Mouse (Mus musculus) layer of hippocampus, adult 11-12 months (tissue): ENCODE measurements around the gene Sec11a.

Source experiments
- DNase-seq: peaks from one replicate; pipeline ENCODE4 v3.0.0; 2022; ENCODE audit warnings: low spot score

The Sec11a gene

DNA sequence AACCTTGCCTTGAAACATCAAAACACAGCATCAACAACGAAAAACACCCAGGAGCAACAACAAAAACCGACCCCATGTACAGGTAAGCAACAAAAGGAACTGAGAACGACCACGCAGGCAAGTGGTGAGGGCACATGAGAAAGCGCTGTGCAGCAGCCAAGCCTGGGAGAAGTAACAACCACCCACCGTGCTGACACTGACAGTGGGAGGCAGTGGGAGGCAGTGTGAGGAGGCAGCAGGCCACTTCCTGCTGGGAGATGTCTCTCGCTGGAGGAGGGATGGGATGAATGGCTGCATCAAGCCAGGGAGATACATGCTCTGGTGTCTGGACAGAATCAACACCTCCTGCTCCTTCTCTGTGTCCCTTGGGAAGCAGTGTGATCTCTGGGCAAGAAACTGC is 50.4 kb downstream of the Sec11a start:
- no peak for DNase-seq

DNA sequence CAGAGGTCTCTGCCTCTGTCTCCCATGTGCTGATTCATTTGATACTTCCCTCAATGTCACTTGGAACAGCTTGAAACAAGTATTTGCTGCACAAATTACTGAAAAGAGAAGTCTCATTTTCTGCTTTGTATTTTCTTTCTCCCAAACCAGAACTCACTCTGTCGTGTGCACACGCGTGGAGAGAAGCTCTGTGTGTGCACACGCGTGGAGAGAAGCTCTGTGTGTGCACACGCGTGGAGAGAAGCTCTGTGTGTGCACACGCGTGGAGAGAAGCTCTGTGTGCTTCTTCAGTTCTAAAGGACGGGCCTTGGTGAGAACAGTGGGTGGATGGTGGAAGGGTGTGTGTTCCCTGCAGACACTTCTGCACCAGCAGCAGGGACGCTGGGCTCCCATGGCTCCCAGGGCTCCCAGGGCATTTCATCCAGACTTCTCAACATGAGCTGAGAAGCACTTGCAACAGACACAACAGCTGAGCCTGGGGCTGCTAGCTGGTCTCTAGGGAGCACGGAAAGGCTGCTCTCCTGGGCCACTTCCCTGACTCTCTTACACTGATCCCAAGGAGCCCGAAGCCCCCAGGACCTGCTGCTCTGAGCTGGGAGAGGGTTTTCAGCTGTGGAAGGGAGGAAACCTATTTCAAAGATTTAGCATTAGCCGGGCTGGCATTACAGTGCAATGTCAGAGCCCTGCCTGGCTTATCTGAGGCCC is 52.6 kb downstream of the Sec11a start:
- no peak for DNase-seq

DNA sequence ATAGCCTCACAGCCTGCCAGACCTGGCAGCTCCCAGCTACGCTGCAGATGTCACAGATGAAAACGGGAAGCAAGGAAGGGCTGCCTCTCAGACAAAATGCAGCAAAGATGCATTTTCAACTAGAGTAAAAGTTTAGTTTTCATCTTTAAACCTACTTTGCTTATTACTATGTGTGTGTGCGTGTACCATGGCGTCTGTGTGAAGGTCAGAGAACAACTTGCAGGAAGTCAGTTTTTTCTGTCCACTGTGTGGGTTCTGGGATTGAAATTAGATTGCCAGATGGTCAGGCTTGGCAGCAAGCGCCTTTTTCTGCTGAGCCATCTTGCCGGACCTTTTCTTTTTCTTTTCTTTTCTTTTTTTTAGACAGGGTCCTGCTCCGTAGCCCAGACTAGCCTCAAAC is 53.4 kb downstream of the Sec11a start:
- DNase-seq, result no peak

GRCm38 (mm10) chr7:80893753-80894129 is 53.8 kb downstream of the Sec11a start:
- DNase-seq, result no peak

- DNase-seq, result no peak
Observed at GRCm38 (mm10) chr7:80893086-80893752, 54.4 kb downstream of the Sec11a start.

DNA sequence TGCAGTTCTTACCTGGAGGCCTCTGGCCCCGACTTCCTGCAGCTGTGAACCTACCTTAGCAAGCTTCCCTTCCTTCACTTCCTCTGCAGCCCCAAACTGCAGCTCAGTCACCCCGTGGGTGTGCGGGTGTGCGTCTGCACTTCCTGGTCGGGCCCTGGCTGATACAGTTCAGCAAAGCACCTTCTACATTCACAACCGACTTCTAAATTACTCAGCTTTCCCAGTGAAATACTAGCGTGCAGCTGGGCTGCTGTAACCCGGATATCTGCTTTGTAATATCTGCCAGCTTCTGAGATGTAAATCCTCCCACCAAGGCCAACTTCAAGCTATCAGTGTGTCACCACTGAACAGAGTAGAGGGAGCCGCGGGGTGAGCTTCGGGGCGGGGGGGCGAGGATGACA is 57.7 kb downstream of the Sec11a start:
- no peak for DNase-seq

DNA sequence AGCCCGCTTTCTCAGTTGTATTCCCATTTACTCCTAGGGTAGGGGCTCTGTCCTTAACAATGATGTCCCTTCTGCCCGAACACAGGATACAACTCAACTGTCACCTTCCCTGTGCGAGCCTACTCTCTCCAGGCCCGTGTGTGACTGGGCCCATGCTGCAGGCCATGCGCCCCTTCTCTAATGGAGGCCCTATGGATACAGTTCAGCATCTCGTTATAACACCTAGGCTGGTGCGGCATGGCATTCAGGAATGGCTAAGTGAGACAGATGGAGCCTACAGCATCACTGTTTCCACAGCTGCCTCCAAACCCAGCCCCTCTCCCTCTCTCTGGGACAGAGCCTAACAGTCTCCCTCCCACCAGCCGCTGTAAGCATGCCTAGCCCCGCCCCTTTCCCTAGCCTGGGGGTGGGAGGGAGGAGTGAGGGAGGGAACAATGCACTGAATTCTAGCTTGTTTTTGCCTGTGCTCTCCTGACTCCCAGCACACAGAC is 58.5 kb downstream of the Sec11a start:
- peak; percentile 53 for DNase-seq

- no peak for DNase-seq
Observed at GRCm38 (mm10) chr7:80888595-80888994, 59.0 kb downstream of the Sec11a start.

GRCm38 (mm10) chr7:80885666-80886065 is 61.9 kb downstream of the Sec11a start:
- no peak for DNase-seq

GRCm38 (mm10) chr7:80882830-80883505 is 64.6 kb downstream of the Sec11a start:
- DNase-seq, result peak; percentile 79

- DNase-seq, result no peak
Observed at GRCm38 (mm10) chr7:80875727-80876126, 71.9 kb downstream of the Sec11a start.

DNA sequence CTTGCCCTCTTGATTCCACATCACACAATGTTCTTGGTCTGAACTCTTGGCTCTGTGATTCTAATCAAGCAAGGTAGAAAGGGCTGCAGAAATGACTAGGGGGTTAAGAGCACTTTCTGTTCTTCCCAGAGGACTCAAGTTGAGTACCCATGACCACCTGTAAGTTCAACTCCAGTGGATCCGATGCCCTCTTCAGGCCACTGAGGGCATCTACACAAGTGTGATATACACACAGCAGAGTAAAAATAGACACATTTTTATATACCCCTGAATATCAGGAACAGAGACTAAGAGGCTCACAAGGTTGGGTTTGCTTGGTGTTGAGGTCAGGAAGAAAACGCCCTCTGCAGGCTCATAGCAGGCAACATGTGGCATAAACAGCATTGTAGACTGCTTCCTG is 73.9 kb downstream of the Sec11a start:
- DNase-seq, result no peak

- no peak for DNase-seq
Observed at GRCm38 (mm10) chr7:80873038-80873437, 74.5 kb downstream of the Sec11a start.

- DNase-seq, result no peak
Observed at GRCm38 (mm10) chr7:80868686-80869085, 78.9 kb downstream of the Sec11a start.

DNA sequence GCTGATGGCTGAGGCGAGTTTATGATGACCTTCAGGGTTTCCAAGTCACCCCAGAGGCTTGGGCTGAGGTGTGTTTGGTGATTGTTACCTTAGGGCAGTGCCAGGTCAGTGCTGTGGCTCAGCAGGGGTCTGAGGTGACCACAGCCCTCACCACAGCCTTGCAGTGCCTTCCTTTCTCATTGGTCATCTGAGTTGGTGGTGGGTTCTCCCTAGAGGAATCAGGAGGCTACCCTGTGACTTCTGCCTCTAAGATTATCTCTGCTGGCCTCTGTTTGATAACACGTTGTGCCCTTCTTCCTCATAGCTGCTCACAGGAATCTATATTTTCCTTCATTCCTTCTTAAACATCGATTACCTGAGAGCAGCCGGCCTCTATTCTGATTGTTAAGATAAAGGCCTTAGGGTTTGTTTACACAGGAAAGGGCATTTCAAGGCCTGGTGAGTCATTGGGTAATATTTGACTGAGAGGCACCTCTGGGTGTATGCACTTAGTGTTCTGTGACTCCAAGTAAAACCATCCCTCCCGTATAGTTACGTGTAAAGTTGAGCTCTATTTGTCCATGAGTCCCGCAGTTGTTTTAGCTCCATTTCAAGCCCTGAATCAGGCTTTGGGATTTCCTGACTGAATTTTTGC is 80.9 kb downstream of the Sec11a start:
- DNase-seq, result no peak

GRCm38 (mm10) chr7:80865521-80865920 is 82.1 kb downstream of the Sec11a start:
- DNase-seq, result no peak

GRCm38 (mm10) chr7:80864831-80865230 is 82.7 kb downstream of the Sec11a start:
- no peak for DNase-seq

DNA sequence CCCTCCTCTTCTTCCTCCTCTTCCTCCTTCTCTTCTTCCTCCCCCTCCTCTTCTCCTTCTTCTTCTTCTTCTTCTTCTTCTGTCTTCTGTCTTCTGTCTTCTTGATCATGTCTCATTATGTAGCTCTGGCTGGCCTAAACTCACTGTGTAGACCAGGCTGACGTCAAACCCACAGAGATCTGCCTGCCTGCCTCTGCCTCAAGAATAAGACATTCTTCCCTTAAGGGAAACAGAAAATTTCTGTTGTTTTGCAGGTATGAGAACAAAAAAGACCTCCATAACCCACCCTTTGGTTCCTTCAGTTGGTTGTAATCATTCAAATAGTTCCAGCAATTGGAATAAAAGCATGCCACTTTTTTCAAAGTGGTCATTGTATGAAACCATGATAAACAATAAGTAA is 83.4 kb downstream of the Sec11a start:
- no peak for DNase-seq

- DNase-seq, result no peak
Observed at GRCm38 (mm10) chr7:80863520-80863919, 84.1 kb downstream of the Sec11a start.

DNA sequence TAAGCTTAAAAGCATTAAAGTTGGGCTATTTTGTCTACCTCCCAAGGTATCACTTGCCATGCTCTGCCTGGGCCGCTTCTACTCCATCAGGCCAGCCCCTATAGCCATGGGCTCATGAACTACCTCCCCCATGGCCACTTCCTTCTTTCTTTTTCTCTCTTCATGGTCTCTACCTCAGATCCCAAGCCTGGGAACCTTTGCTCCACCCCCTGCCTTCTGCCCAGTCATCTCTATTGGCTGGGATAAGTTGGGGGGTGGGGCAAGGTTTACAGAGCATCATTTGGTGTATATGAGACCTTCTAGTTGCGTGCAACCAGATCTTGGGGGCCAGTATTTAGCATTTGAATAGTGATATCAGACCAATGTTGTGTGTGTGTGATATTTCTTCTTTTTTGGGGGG is 85.1 kb downstream of the Sec11a start:
- no peak for DNase-seq

DNA sequence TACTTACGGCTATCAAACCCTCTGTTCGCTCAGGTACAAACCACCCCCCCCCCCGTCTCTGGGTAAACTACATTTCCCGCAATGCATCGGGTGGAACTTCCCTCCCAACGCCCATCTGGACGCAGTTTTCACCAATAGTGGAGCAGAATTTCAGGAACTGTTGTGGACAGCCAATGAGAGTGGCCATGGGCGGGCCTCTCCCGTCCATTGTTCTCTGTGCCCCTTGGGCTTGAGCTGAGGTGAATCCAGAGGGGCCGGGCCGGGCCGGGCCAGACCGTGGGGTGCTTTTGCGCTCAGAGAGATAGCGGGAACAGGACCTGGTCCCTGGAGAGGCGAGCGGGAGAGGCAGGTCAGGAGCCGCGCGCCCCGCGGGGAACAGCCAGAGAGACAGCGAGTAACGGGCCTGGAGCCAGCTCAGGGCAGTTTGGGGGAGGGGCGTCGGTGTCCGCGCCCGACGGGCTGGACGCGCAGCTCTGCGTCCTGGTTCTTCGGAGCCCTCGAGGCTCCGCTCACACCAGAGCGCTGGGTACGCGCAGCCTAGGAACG is 86.8 kb downstream of the Sec11a start, which contains the start of gene Zscan2:
Gene Zscan2, plus strand, starts transcription at position 192 of the 546 bp plus-strand sequence.
- peak; percentile 92 for DNase-seq

DNA sequence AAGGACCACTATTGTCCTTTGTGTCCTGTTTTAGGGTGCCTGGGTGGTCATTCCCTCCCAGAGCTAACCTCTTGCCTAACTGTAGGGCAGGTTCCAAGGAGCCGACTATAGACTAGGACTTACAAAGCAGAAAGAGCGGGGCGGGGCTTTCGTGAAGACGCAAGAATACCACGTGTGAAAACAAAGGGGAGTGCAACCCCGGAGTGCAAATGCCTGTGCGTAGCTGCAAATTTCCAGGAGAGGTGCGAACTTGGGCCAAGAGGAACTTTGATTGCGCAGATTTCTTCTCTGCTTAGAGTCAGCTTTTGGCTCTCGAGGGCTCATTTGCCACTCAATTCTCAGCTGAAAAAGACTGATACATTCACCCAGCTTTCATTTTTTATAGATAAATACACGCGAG is 87.4 kb downstream of the Sec11a start:
- DNase-seq, result peak; percentile 56
